10 mouse cellular contexts compared by ENCODE assay signal in genomic region chr6:29695975-29696374, GRCm38 (mm10). TPM values are rescaled to one million over a fixed set of nuclear protein-coding genes. Genes with fewer than 3 reads are reported as not detected.
DNase-seq lines count a peak whose midpoint lies in the region; ATAC-seq and TF ChIP-seq lines count a peak whose summit lies in the region.
"Had no signal": no experiment of that assay in that cellular context is flagged by ENCODE, and none has a peak within 500 bp of the region (broad histone marks: within the 10 kb centered on the region; RNA-seq: fewer than 3 reads in every experiment).

No protein-coding gene starts in this region.

- DNase-seq in hindbrain, embryonic 14.5 days (ENCODE audit: low spot score) = no peak
- DNase-seq in A20 (ENCODE audit: low read depth, low spot score) (peak; percentile 36), G1E (ENCODE audit: low spot score) (peak; percentile 61)
- DNase-seq in liver, embryonic 13.5 days = peak; percentile 58
- no peak for DNase-seq in adrenal gland, adult 18-20 months (ENCODE audit: low spot score in 2 of 2)
- no peak for DNase-seq in urinary bladder, postnatal 4 days (ENCODE audit: low spot score in 2 of 2)
- no peak for DNase-seq in natural killer cell, adult 2 months (ENCODE audit: low spot score in 2 of 2)
- DNase-seq: kidney, postnatal 14 days had no signal

- H3K36me3 ChIP-seq in hindbrain, embryonic 14.5 days (replicated peaks; ENCODE audit: control insufficient read depth, insufficient read depth) = no peaks in the 10 kb centered on the region
- H3K36me3 ChIP-seq in hindbrain, embryonic 12.5 days = no peaks in the 10 kb centered on the region
- H3K36me3 ChIP-seq in G1E (replicated peaks) = peaks cover 25% of the 10 kb centered on the region
- H3K36me3 ChIP-seq in liver, embryonic 13.5 days = peaks cover 15% of the 10 kb centered on the region

- H3K27ac ChIP-seq in hindbrain, embryonic 14.5 days = no peak overlapping the region
- H3K27ac ChIP-seq in hindbrain, embryonic 12.5 days = no peak overlapping the region
- peak overlapping the region; percentile 99 for H3K27ac ChIP-seq in liver, embryonic 13.5 days

- H3K9me3 ChIP-seq in hindbrain, embryonic 14.5 days (ENCODE audit: control insufficient read depth, low read length) = no peaks in the 10 kb centered on the region
- no peaks in the 10 kb centered on the region for H3K9me3 ChIP-seq in hindbrain, embryonic 12.5 days (replicated peaks)
- no peaks in the 10 kb centered on the region for H3K9me3 ChIP-seq in G1E (replicated peaks)
- H3K9me3 ChIP-seq in liver, embryonic 13.5 days (replicated peaks) = no peaks in the 10 kb centered on the region

- H3K4me1 ChIP-seq in hindbrain, embryonic 14.5 days (replicated peaks; ENCODE audit: control insufficient read depth, insufficient read depth, low read length) = peaks cover 6% of the 10 kb centered on the region
- H3K4me1 ChIP-seq in hindbrain, embryonic 12.5 days = peaks cover 5% of the 10 kb centered on the region; the same call in 1 of the 2 replicates
- peaks cover 72% of the 10 kb centered on the region for H3K4me1 ChIP-seq in G1E (ENCODE audit: insufficient read depth, low read depth, low read length)
- H3K4me1 ChIP-seq in liver, embryonic 13.5 days (replicated peaks) = peaks cover 65% of the 10 kb centered on the region

- 76% methylated on average over 7 of the region's 7 CpGs for WGBS in hindbrain, embryonic 14.5 days
- WGBS in hindbrain, embryonic 12.5 days = 73% methylated on average over 7 of the region's 7 CpGs
- WGBS in liver, embryonic 13.5 days (ENCODE audit: insufficient replicate concordance) = 28% methylated on average over 7 of the region's 7 CpGs

- H3K27me3 ChIP-seq in hindbrain, embryonic 14.5 days (ENCODE audit: control insufficient read depth, insufficient read depth, low read length) = peaks cover 9% of the 10 kb centered on the region; the same call in 1 of the 2 replicates
- peaks cover 42% of the 10 kb centered on the region for H3K27me3 ChIP-seq in hindbrain, embryonic 12.5 days
- peaks cover 13% of the 10 kb centered on the region for H3K27me3 ChIP-seq in G1E (ENCODE audit: insufficient read depth, low read length)
- H3K27me3 ChIP-seq in liver, embryonic 13.5 days = peaks cover 24% of the 10 kb centered on the region

- TF ChIP-seq CTCF in G1E (IDR thresholded peaks at IDR 0.05; ENCODE audit: low read depth, low read length) = no peak

- 0 out of 2 replicates have a peak overlapping the region, but pooled peaks have one; percentile 100 for H3K4me2 ChIP-seq in hindbrain, embryonic 14.5 days (replicated peaks)
- no peak overlapping the region for H3K4me2 ChIP-seq in hindbrain, embryonic 12.5 days (replicated peaks)
- peak overlapping the region; percentile 87 for H3K4me2 ChIP-seq in liver, embryonic 13.5 days

- H3K4me3 ChIP-seq in hindbrain, embryonic 14.5 days (replicated peaks; ENCODE audit: low read length) = no peak overlapping the region
- H3K4me3 ChIP-seq in hindbrain, embryonic 12.5 days = no peak overlapping the region
- H3K4me3 ChIP-seq in G1E (ENCODE audit: low read depth, low read length) = peak overlapping the region; percentile 96
- peak overlapping the region; percentile 97 for H3K4me3 ChIP-seq in liver, embryonic 13.5 days (replicated peaks)
- H3K4me3 ChIP-seq: myocyte had no signal

- ATAC-seq in hindbrain, embryonic 14.5 days (ENCODE audit: low FRiP score) = no peak
- ATAC-seq in hindbrain, embryonic 12.5 days (ENCODE audit: low FRiP score) = no peak
- ATAC-seq in G1E (ENCODE audit: extremely low read depth, insufficient number of reproducible peaks, low FRiP score, poor library complexity, severe bottlenecking) = no peak
- no peak for ATAC-seq in liver, embryonic 13.5 days (ENCODE audit: low read depth)

- H3K9ac ChIP-seq in hindbrain, embryonic 14.5 days = no peak overlapping the region
- no peak overlapping the region for H3K9ac ChIP-seq in hindbrain, embryonic 12.5 days
- H3K9ac ChIP-seq in liver, embryonic 13.5 days = peak overlapping the region; percentile 100

RNA-seq across cellular contexts. Expression of gene Tspan33, which starts 2.0 kb away (rescaled TPM):
- polyA plus RNA-seq in hindbrain, embryonic 14.5 days (2014; fragmentation: Nextera tagmentation; extraction: Ambion mirVana) = 7.9 and 8.6 TPM in 2 replicates
- polyA plus RNA-seq in hindbrain, embryonic 12.5 days (2016; fragmentation: Nextera tagmentation; extraction: Ambion mirVana) = 8.2 and 9.2 TPM in 2 replicates
- total RNA-seq in G1E (2014; fragmentation: Nextera tagmentation) (56.6 and 80.8 TPM in 2 replicates), G1E (2017) (33.2 and 38.4 TPM in 2 replicates)
- 33.9 and 35.9 TPM in 2 replicates for polyA plus RNA-seq in G1E (2012)
- polyA plus RNA-seq in liver, embryonic 13.5 days (2015; fragmentation: Nextera tagmentation; extraction: Ambion mirVana) = 150 and 164 TPM in 2 replicates
- 1 to 10 TPM; 2.5 to 4.0 TPM for total RNA-seq in adrenal gland, adult 18-20 months (2021)

RNA-seq across cellular contexts. Expression of gene Smo, which starts 39.3 kb away (rescaled TPM):
- polyA plus RNA-seq in hindbrain, embryonic 14.5 days (2014; fragmentation: Nextera tagmentation; extraction: Ambion mirVana) = 13.9 and 15.6 TPM in 2 replicates
- 49.4 and 54.1 TPM in 2 replicates for polyA plus RNA-seq in hindbrain, embryonic 12.5 days (2016; fragmentation: Nextera tagmentation; extraction: Ambion mirVana)
- 72.7 and 87.2 TPM in 2 replicates for total RNA-seq in G1E (2014; fragmentation: Nextera tagmentation)
- 42.0 and 46.9 TPM in 2 replicates for total RNA-seq in G1E (2017)
- 47.8 and 58.8 TPM in 2 replicates for polyA plus RNA-seq in G1E (2012)
- 3.4 and 4.3 TPM in 2 replicates for polyA plus RNA-seq in liver, embryonic 13.5 days (2015; fragmentation: Nextera tagmentation; extraction: Ambion mirVana)
- total RNA-seq in adrenal gland, adult 18-20 months (2021) = 10 to 100 TPM; 30.8 to 47.8 TPM

Comparison
In these comparisons a context has a peak if more than half of its experiments do, and no peak if none do; other contexts are left out.
1. DNase-seq: peak in A20 (single experiment), G1E (single experiment) and liver, embryonic 13.5 days (single experiment); none in hindbrain, embryonic 14.5 days (single experiment), adrenal gland, adult 18-20 months (0 of 2), urinary bladder, postnatal 4 days (0 of 2) and natural killer cell, adult 2 months (0 of 2).
2. H3K4me3 ChIP-seq: peak in G1E (single experiment) and liver, embryonic 13.5 days (single experiment); none in hindbrain, embryonic 14.5 days (single experiment) and hindbrain, embryonic 12.5 days (single experiment).